Mouse (Mus musculus): ENCODE measurements around the gene Cabp1. TPM values are rescaled to one million over a fixed set of nuclear protein-coding genes. Genes with fewer than 3 reads are reported as not detected.

The Cabp1 gene
- polyA plus RNA-seq, 1 experiment from 2014 or later: 5.3 TPM

Other genes with a start within 250 kb of the Cabp1 start
- 0.05 TPM in 1 of 2 replicates, not detected in the other for gene Hnf1a, start 223.3 kb downstream of the Cabp1 start, polyA plus RNA-seq (2015; fragmentation: Nextera tagmentation; extraction: Ambion mirVana)
- gene Sppl3, start 183.2 kb downstream of the Cabp1 start, polyA plus RNA-seq (2015; fragmentation: Nextera tagmentation; extraction: Ambion mirVana): 18.2 and 18.4 TPM in 2 replicates
- 34.8 and 43.1 TPM in 2 replicates for gene Gm10401, start 96.1 kb downstream of the Cabp1 start, polyA plus RNA-seq (2015; fragmentation: Nextera tagmentation; extraction: Ambion mirVana)
- gene Acads, start 75.0 kb downstream of the Cabp1 start, polyA plus RNA-seq (2015; fragmentation: Nextera tagmentation; extraction: Ambion mirVana): 14.2 and 15.8 TPM in 2 replicates
- 27.7 and 30.5 TPM in 2 replicates for gene Unc119b, start 59.4 kb downstream of the Cabp1 start, polyA plus RNA-seq (2015; fragmentation: Nextera tagmentation; extraction: Ambion mirVana)
- 22.9 and 25.4 TPM in 2 replicates for gene Mlec, start 36.2 kb downstream of the Cabp1 start, polyA plus RNA-seq (2015; fragmentation: Nextera tagmentation; extraction: Ambion mirVana)
- 86.1 and 92.8 TPM in 2 replicates for gene Pop5, start 41.5 kb upstream of the Cabp1 start, polyA plus RNA-seq (2015; fragmentation: Nextera tagmentation; extraction: Ambion mirVana)
- 172 and 176 TPM in 2 replicates for gene Rnf10, start 78.5 kb upstream of the Cabp1 start, polyA plus RNA-seq (2015; fragmentation: Nextera tagmentation; extraction: Ambion mirVana)
- gene Coq5, start 85.3 kb upstream of the Cabp1 start, polyA plus RNA-seq (2015; fragmentation: Nextera tagmentation; extraction: Ambion mirVana): 52.8 and 56.1 TPM in 2 replicates
- gene Dynll1, start 106.6 kb upstream of the Cabp1 start, polyA plus RNA-seq (2015; fragmentation: Nextera tagmentation; extraction: Ambion mirVana): 1,084 and 1,126 TPM in 2 replicates
- gene Srsf9, start 132.8 kb upstream of the Cabp1 start, polyA plus RNA-seq (2015; fragmentation: Nextera tagmentation; extraction: Ambion mirVana): 118 and 132 TPM in 2 replicates
- gene Gatc, start 146.8 kb upstream of the Cabp1 start, polyA plus RNA-seq (2015; fragmentation: Nextera tagmentation; extraction: Ambion mirVana): 37.8 and 43.5 TPM in 2 replicates
- 47.9 and 52.6 TPM in 2 replicates for gene Triap1, start 146.8 kb upstream of the Cabp1 start, polyA plus RNA-seq (2015; fragmentation: Nextera tagmentation; extraction: Ambion mirVana)
- 1,007 and 1,008 TPM in 2 replicates for gene Cox6a1, start 154.6 kb upstream of the Cabp1 start, polyA plus RNA-seq (2015; fragmentation: Nextera tagmentation; extraction: Ambion mirVana)
- 47.9 and 53.7 TPM in 2 replicates for gene Msi1, start 235.2 kb upstream of the Cabp1 start, polyA plus RNA-seq (2015; fragmentation: Nextera tagmentation; extraction: Ambion mirVana)

All from midbrain, embryonic 16.5 days (tissue).